Mouse (Mus musculus): ENCODE measurements at regions not wholly inside any gene's neighbourhood (a gene's known extent, or its start where the extent isn't known, plus 50 kb on each side); places are given as distances from the start of the nearest gene placed in this dataset.

DNA sequence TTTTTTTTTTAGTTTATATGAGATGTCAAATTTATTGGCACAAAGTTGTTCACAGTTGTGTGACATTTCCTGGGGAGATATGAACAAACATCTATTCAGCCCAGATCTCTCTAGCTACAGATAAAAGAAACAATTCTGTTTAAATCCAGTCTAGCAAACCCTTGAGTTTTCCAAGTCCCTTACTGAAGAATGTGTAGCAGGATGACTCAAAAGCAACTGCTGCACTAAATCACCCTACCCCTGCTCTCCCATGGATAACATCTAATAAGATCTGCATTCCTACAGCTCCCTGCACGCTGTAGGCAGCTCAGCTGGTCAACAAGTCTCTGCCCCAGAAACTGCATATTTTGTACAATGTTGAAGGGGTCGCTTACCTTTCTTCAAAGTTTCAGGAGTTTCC is 1242.6 kb upstream of the Lrrc6 start:
- DNase-seq (ENCODE audit: low spot score in 2 of 2) = no peak

- no peak for DNase-seq (ENCODE audit: low spot score in 2 of 2)
Observed at GRCm38 (mm10) chr15:67732988-67733387, 1232.3 kb upstream of the Lrrc6 start.

DNA sequence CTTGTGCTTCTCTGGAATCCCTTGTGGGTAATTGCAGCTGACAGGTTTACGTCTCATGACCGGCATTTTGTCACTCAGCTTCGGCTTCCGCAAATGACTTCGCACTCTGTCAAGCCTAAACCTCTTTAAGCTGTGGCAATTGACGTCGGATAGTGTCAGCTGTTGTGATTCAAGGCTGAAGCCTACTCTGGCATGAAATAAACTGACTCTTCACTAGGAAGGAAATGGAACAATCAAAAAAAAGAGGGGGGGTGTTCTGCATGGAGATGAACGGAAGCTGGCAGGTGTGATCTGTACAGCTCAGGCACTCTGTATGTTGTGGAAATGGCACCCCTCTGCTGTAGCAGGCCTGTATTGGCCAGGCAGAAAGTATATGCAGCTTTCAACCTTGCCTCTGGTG is 1228.8 kb upstream of the Lrrc6 start:
- no peak for DNase-seq (ENCODE audit: low spot score in 2 of 2)

GRCm38 (mm10) chr15:67725239-67725638 is 1224.5 kb upstream of the Lrrc6 start:
- no peak for DNase-seq (ENCODE audit: low spot score in 2 of 2)

- no peak for DNase-seq (ENCODE audit: low spot score in 2 of 2)
Observed at GRCm38 (mm10) chr15:67714203-67714602, 1213.5 kb upstream of the Lrrc6 start.

DNA sequence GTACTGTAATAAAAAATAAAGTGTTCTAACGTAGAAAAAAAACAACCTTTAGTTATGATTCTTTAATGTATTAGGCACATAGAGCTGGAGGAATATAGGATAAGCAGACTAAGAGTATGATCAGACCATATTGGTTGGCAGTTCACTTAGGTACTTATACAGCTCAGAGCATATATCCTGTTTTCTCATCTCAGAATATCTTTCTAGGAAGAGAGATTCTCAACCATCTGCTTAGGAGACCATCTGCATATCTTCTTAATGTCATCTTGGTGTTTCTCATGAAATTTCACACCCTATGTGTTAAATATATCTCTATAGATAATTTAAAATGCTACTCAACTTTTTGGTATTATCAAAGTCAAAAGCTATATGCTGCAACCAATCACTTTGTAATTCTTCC is 1185.4 kb upstream of the Lrrc6 start:
- no peak for DNase-seq (ENCODE audit: low spot score in 2 of 2)

DNA sequence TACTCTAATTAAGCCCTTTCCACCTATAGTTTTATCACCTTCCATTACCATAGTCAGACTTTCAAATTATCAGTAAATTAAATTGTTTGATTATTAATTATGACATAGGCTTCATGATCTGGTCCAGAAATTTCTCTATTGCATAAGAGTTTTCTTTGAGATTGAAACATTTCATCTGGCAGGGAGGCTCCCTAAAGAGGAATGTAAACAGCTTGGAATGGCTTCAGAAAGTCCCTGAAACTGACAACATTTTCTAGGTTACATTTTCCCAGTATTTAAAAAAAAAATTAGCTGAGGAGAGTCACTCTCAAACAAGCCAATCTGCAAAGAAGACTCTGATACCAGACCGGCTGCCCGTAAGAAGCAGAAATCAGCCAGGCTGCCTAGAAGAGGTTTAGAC is 1172.6 kb upstream of the Lrrc6 start:
- DNase-seq (ENCODE audit: low spot score in 2 of 2) = no peak

- DNase-seq (ENCODE audit: low spot score in 2 of 2) = no peak
Observed at GRCm38 (mm10) chr15:67636155-67636554, 1135.4 kb upstream of the Lrrc6 start.

DNA sequence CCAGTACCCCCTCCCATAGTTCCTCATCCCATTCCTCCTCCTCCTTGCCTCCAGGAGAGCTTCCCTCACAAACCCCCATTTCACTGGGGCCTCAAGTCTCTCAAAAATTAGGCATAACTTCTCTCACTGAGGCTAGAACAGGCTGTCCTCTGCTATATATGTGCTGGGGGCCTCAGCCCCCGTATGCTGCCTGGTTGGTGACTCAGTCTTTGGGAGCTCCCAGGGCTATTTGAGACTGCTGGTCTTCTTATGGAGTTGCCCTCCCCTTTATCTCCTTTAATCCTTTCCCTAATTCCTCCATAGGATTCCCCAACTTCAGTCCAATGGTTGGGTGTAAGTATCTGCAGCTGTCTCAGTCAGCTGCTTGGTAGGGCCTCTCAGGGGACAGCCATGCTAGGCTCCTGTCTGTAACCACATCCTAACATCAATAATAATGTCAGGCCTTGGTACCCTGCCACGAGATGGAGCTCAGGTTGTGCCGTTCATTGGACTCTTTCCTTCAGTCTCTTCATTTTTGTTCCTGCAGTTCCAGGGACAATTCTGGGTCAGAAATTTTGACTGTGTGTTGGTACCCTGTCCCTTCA is 1126.1 kb upstream of the Lrrc6 start:
- no peak for DNase-seq (ENCODE audit: low spot score in 2 of 2)

GRCm38 (mm10) chr15:67611896-67612295 is 1111.2 kb upstream of the Lrrc6 start:
- no peak for DNase-seq (ENCODE audit: low spot score in 2 of 2)

DNA sequence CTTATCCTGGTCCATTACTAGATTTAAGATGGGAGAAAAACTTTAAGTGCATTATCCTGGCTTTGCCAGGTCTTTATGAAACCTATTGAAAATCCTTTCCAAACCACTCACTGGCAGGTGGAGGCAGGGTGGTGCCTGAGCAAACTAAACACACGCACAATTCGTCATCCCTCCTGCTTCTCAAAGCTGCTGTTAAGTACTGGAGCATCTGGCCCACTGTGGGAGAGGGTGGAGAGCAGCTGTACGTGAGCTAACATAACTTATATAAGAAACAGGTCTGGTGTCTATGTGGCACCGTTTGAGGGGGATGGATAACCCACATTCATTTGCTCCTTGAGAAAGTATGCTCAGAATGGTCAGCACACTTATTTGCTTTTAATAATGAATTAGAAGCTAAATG is 1097.7 kb upstream of the Lrrc6 start:
- no peak for DNase-seq (ENCODE audit: low spot score in 2 of 2)

GRCm38 (mm10) chr15:67576581-67576980 is 1075.9 kb upstream of the Lrrc6 start:
- DNase-seq (ENCODE audit: low spot score in 2 of 2) = no peak

DNA sequence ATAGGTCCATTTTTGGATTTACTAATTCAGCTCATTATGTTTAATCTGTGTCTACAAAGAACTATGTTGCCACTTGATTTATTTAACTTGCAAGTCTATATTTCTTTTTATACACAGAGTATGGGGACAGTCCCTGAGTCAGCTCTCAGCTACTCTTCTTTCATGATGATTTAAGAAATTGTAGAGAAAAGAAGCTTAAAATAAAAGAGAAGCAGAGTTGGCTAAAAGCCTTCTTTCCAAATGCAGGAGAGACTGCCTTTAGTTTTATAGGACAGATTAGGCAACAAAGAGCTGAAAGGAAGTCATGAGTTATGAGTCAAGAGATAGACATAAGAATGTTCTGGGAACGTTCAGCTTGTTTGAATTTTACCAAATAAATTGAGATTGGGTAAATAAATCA is 1070.9 kb upstream of the Lrrc6 start:
- no peak for DNase-seq (ENCODE audit: low spot score in 2 of 2)

DNA sequence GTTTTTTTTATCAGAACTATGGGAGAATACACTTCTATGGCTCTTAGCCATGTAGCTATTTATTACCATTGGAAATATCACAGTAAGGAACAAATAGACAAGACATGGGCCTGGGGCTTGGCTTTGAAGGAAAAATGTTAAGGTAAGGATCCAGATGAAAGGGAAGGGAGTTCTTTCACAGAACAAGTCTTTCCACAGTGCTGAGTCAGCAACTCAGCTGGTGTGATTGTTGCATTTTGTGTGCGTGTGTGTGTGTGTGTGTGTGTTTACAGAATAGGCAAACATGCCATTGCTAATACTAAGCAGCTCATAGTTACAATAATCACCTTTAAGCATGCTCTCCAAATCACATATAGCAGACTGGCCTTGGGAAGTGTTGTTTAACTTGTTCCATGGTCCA is 1056.6 kb upstream of the Lrrc6 start:
- DNase-seq (ENCODE audit: low spot score in 2 of 2) = no peak

- DNase-seq (ENCODE audit: low spot score in 2 of 2) = no peak
Observed at GRCm38 (mm10) chr15:67551911-67552310, 1051.2 kb upstream of the Lrrc6 start.

DNA sequence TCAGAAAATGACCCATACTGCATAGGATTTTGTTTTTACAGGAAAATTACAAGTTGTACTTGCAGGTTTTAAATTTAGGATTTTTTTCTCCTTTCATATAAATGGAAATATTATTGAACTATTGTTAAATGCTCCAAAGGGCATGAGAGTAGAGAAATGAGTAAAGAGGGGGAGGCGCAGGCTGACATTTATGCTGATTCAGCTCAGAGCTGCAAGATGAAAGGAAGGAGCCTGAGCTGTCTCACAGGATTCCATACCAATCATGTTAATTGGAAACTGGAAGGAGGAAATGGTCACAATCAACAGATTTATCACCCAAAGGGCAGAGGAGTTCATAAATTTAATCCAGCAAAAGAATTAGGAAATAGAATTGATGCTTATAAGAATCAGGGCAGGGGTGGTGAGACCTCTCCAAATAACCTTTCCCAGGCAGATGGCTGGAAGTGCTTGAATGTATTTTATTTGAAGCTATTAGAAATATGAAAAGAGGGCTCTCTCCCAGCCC is 1046.2 kb upstream of the Lrrc6 start:
- no peak for DNase-seq (ENCODE audit: low spot score in 2 of 2)

GRCm38 (mm10) chr15:67545745-67546144 is 1045.0 kb upstream of the Lrrc6 start:
- no peak for DNase-seq (ENCODE audit: low spot score in 2 of 2)

DNA sequence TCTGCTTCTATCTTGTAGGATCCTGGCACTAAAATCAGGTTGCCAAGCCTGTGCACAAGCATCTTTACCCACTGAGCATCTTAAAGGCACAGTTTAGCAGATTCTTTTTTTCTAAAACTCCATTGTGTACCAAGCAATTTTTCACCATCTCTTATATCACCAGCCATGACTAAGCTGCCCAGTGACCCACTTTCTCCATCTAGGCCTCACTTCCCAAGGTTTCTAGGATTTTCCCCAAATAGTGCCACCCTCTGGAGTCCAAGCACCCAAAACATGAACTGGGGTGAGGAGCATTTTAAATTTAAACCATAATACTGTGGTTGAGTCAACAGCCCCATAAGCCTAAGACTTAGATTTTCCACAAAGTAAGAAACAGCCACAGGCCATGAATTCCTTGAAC is 1013.0 kb upstream of the Lrrc6 start:
- no peak for DNase-seq (ENCODE audit: low spot score in 2 of 2)

- no peak for DNase-seq (ENCODE audit: low spot score in 2 of 2)
Observed at GRCm38 (mm10) chr15:67495001-67495658, 994.4 kb upstream of the Lrrc6 start.

DNA sequence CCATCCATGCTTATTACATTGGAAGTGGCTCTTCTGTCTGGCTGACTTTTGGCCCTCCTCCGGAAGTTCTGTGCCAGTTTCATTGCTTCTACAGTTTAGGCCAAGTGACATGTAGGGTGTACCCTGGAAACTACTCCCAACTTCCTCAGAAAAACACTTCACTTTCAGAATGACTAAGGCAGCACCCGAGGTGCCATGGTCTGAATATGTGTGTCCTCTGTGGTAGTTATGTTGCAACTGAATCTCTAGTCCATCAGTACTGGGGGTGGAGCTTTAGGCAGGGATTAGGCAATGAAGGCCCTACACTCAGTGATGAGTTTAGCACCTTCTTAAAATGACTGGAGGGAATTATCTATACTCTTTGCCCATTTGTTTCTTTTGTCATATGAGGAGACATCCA is 981.0 kb upstream of the Lrrc6 start:
- DNase-seq (ENCODE audit: low spot score in 2 of 2) = no peak

GRCm38 (mm10) chr15:67474325-67474724 is 973.6 kb upstream of the Lrrc6 start:
- DNase-seq (ENCODE audit: low spot score in 2 of 2) = no peak

DNA sequence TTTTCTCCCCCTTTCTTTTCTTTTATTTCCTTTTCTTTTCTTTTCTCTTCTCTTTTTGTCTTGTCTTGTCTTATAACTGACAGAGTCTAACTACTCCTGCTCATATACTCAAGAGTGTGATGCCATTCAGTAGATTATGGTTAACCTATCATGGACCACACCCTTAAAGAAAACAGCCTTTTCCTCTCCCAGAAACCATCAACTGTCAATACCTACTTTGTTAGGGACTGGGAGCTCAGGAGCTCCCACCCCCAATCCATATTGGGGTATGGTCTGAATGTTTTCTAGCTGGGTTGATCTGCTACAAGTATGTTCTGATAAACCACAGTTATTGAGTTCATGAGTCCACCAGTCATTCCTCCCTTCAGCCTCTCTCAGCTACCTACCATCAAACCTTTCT is 972.3 kb upstream of the Lrrc6 start:
- DNase-seq (ENCODE audit: low spot score in 2 of 2) = no peak

DNA sequence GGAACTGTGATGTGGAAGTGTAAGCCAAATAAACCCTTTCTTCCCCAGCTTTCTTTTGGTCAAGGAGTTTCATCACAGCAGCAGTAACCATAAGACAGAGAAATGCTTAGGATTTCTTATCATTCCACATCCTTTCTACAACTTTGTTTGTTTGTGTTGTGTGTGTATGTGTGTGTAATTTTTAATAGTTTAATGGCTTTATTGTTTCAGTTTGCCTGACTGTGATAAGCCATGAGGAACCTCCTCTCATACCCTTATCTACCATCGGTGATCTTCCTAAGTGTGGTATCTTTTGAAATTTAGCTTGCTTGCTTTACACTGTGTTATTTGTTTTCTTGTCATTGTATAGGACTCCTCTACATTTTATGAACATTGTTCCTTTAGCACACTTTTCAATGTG is 970.6 kb upstream of the Lrrc6 start:
- no peak for DNase-seq (ENCODE audit: low spot score in 2 of 2)

Measured in adrenal gland, postnatal 4 days (tissue).